Mouse (Mus musculus) stomach, embryonic 14.5 days (tissue): ENCODE data around the gene Gm11213. TPM values are rescaled to one million over a fixed set of nuclear protein-coding genes. Genes with fewer than 3 reads are reported as not detected.

Source experiments
- ATAC-seq: fragments of 200-750 bp; cut with Nextera tagmentation; 2 replicates; pipeline ENCODE4 v1.8.0; 2017; ENCODE audit warnings: low read depth, moderate TSS enrichment; ENCODE audit not compliant: insufficient number of reproducible peaks, insufficient read depth, low FRiP score
- H3K27ac ChIP-seq: fragments of 300-500 bp; sonication (generic); 2 replicates; pipeline ENCODE4 v1.5.1; 2014; ENCODE audit warnings: mild to moderate bottlenecking, low read length, moderate library complexity, mixed read lengths
- H3K27me3 ChIP-seq: fragments of 300-500 bp; sonication (generic); 2 replicates; pipeline ENCODE4 v1.6.1; 2014; ENCODE audit warnings: low read length, control low read depth, mixed read lengths; ENCODE audit not compliant: control insufficient read depth, insufficient read depth
- H3K36me3 ChIP-seq: fragments of 300-500 bp; sonication (generic); 2 replicates; pipeline ENCODE4 v1.6.1; 2014; ENCODE audit warnings: mild to moderate bottlenecking, control low read depth, low read length, moderate library complexity, mixed read lengths; ENCODE audit not compliant: control insufficient read depth, insufficient read depth
- H3K4me1 ChIP-seq: fragments of 300-500 bp; sonication (generic); 2 replicates; pipeline ENCODE4 v1.6.1; 2014; ENCODE audit warnings: low read length, control low read depth, mixed read lengths; ENCODE audit not compliant: control insufficient read depth, insufficient read depth
- H3K4me2 ChIP-seq: fragments of 300-500 bp; sonication (generic); replicated peaks from 2 replicates; pipeline ENCODE4 v1.6.1; 2014; ENCODE audit warnings: low read depth, low read length, control low read depth
- H3K4me3 ChIP-seq: fragments of 300-500 bp; sonication (generic); 2 replicates; pipeline ENCODE4 v1.5.1; 2014; ENCODE audit warnings: low read depth, low read length, control low read depth
- H3K9ac ChIP-seq: fragments of 300-500 bp; sonication (generic); replicated peaks from 2 replicates; pipeline ENCODE4 v1.6.1; 2014; ENCODE audit warnings: low read depth, mild to moderate bottlenecking, control low read depth, low read length, moderate library complexity, mixed read lengths
- H3K9me3 ChIP-seq: fragments of 300-500 bp; sonication (generic); 2 replicates; pipeline ENCODE4 v1.6.1; 2016; ENCODE audit warnings: low read depth, low read length, control low read depth; ENCODE audit not compliant: control insufficient read depth
- WGBS: fragments of 180-500 bp; shearing (Covaris S2); extraction: QIAGEN DNeasy Blood & Tissue Kit; methylation state at CpG from one replicate; pipeline ENCODE4 v1.1.7; 2014; 5-methylcytosine and 5-hydroxymethylcytosine counted together
- polyA plus RNA-seq: library from polyadenylated mRNA; unstranded; fragments of >200 nt; fragmentation: Nextera tagmentation; extraction: Ambion mirVana; gene quantifications from 2 replicates; pipeline ENCODE4 v1.2.1, GENCODE M21; 2014

Gm11213 gene
- polyA plus RNA-seq, 1 experiment from 2014 or later = not detected

DNA sequence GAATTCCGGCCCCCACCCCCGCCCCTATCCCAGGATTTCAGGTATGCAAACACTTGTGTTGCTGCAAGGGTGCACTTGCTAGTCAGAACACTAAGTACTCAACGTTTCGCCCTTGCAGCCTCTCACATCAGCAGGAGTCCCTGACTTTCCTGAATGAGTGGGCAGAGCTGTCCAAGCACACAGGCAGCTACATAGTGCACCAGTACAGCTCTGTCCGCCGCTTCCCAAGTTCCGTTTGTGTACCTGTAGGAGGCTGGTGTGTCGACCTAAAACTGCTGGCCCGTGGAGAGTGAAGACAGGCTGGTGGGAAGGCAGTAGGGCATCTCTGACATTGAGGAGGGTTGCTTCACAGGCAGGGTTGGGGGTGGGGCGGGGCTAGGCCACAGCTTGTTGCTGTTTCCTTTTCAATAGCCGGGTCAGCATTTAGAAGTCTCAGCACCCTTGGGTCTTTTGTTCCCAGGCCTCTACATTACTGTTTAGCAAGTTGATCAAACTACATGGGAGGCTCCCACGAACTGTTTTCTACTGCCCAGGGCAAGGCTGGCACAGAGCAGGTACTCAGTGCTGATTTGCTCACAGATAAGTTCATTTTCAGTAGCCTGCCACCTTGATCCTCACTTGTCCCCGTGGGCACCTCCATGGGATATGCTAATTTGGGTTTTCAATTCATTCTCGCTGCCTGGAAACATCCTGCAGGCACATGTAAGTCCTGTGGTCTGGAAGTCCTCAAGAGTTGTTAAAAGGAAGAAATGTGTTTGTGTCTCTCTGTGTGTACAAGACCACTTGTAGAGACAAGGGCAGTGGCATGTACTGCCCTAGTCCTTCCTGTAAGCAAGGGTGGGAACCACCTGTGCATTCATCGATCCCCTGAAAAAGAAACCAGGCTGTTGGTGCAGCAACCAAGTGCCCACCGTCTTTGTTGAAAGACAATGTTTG lies 47.7 kb downstream of the Gm11213 start:
- 35% methylated on average over 16 of the region's 16 CpGs for WGBS
- Histone ChIP-seq H3K4me1 (peaks cover 37% of the 10 kb centered on the region), H3K4me3 (no peak overlapping the region), H3K9me3 (no peaks in the 10 kb centered on the region), H3K4me2 (peak overlapping the region; percentile 80; the same call in 1 of the 2 replicates), H3K36me3 (peaks cover 2% of the 10 kb centered on the region; the same call in 1 of the 2 replicates), H3K27me3 (no peaks in the 10 kb centered on the region), H3K9ac (no peak overlapping the region), H3K27ac (no peak overlapping the region)
- ATAC-seq = no peak

DNA sequence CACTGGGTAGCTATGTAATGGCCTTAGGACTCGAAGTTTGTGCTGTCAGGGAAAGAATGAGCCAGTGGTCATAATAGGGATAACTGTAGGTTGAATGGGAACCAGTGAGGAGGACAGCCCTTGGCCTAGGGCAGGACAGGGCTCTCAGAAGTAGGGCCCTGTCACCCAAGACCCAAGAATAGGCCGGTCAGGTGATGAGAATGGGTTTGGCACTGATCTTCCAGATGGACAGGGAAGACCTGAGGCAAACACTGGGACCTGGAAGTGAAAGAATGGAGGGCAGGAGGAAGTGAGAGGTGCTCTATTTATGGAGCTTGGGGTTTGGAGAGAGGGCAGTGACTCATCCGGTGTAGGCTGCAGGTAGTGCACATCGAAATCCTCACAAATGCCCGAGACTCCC lies 48.4 kb downstream of the Gm11213 start:
- no peak for ATAC-seq
- Histone ChIP-seq H3K27ac (no peak overlapping the region), H3K4me1 (peaks cover 33% of the 10 kb centered on the region), H3K4me2 (no peak overlapping the region), H3K36me3 (peaks cover 9% of the 10 kb centered on the region), H3K27me3 (no peaks in the 10 kb centered on the region), H3K4me3 (no peak overlapping the region), H3K9me3 (no peaks in the 10 kb centered on the region), H3K9ac (no peak overlapping the region)
- 59% methylated on average over 5 of the region's 5 CpGs for WGBS

DNA sequence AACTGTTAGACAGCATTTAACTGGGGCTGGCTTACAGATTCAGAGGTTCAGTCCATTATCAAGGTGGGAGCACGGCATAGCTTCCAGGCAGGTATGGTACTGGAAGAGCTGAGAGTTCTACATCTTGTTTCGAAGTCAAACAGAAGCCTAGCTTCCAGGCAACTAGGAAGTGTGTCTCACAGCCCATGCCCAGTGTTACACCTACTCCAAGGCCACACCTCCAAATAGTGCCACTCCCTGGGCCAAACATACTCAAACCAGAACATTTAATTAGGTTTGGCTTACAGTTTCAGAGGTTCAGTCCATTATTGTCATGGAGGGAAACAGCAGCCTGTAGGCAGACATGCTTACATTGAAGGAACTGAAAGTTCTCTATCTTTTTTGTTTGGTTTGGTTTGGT lies 50.0 kb downstream of the Gm11213 start:
- no peaks in the 10 kb centered on the region for H3K27me3 ChIP-seq
- H3K4me2 ChIP-seq = no peak overlapping the region
- 79% methylated on average over 2 of the region's 2 CpGs for WGBS
- no peak overlapping the region for H3K9ac ChIP-seq
- ATAC-seq = no peak
- no peaks in the 10 kb centered on the region for H3K9me3 ChIP-seq
- no peak overlapping the region for H3K4me3 ChIP-seq
- peaks cover 21% of the 10 kb centered on the region for H3K36me3 ChIP-seq
- no peak overlapping the region for H3K27ac ChIP-seq
- H3K4me1 ChIP-seq = peaks cover 19% of the 10 kb centered on the region; the same call in 1 of the 2 replicates

GRCm38 (mm10) chr4:63554616-63555015 lies 50.4 kb downstream of the Gm11213 start:
- no peak overlapping the region for H3K4me3 ChIP-seq
- no peak overlapping the region for H3K4me2 ChIP-seq
- 42% methylated on average over 3 of the region's 3 CpGs for WGBS
- no peak overlapping the region for H3K9ac ChIP-seq
- 0 out of 2 replicates have a peak, but pooled peaks cover 14% of the 10 kb centered on the region for H3K4me1 ChIP-seq
- no peak for ATAC-seq
- H3K9me3 ChIP-seq = no peaks in the 10 kb centered on the region
- peaks cover 22% of the 10 kb centered on the region for H3K36me3 ChIP-seq
- no peak overlapping the region for H3K27ac ChIP-seq
- H3K27me3 ChIP-seq = no peaks in the 10 kb centered on the region

DNA sequence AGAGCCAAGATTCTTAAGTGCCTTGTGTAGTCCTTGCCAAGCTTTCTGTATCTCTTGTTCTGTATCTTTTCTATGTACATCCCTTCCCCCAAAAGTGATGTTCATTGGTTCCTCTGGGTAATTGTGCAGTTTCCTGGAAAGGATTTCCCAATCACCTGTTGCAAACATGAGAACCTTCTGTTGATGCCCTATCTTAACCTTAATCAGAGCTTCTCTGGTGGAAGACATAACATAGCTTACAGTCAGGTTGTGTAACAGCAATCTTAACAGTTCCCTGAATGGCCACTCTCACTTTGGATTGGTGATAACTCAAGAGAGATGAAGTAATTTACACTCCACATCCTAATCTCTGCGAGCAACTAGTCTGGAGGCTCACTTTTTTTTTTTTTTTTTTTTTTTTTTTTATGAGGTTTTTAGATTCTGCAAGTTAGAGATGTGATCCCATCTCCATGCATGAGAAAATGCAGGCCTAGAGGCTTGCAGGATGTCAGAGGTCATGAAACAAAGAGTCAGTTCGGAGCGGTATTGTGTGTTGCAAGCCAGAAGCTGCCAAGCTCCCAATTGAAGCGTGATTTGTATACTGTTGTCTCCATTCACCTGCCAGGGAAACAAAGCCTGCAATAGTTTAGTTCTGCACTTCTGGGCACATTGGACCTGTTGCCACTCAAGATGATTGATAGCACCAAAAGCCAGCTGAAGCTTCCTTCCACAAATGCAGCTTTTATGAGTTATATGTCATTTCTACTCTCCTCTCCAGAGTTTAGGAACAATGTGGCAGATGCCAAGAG lies 51.1 kb downstream of the Gm11213 start:
- Histone ChIP-seq H3K36me3 (peaks cover 28% of the 10 kb centered on the region), H3K27ac (no peak overlapping the region), H3K4me3 (no peak overlapping the region), H3K4me2 (no peak overlapping the region), H3K27me3 (no peaks in the 10 kb centered on the region), H3K4me1 (0 out of 2 replicates have a peak, but pooled peaks cover 9% of the 10 kb centered on the region), H3K9ac (no peak overlapping the region), H3K9me3 (no peaks in the 10 kb centered on the region)
- no peak for ATAC-seq
- WGBS = 64% methylated on average over 4 of the region's 4 CpGs

DNA sequence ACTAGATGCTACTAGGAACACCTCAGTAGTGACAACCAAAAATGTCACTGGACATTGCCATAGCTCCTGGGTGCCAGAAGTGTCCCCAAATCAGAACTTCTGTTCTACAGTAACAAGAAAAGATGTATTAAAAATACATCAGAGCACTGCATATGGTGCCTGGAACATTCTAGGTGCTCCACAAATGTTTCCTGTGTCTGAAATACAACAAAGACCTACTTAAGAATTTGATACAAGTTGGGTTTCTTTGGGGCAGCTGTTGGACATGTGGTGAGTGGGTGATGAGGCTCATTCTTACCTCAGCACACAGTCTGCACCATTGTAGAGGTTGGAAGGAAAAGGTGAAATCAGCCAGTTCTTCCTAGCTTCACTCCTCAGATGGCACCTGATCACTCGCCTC lies 52.2 kb downstream of the Gm11213 start:
- Histone ChIP-seq H3K27me3 (no peaks in the 10 kb centered on the region), H3K36me3 (peaks cover 34% of the 10 kb centered on the region), H3K27ac (no peak overlapping the region), H3K4me3 (no peak overlapping the region), H3K9me3 (no peaks in the 10 kb centered on the region), H3K4me2 (no peak overlapping the region), H3K4me1 (0 out of 2 replicates have a peak, but pooled peaks cover 5% of the 10 kb centered on the region), H3K9ac (no peak overlapping the region)
- 92% methylated on average over 1 of the region's 1 CpGs for WGBS
- ATAC-seq = no peak

DNA sequence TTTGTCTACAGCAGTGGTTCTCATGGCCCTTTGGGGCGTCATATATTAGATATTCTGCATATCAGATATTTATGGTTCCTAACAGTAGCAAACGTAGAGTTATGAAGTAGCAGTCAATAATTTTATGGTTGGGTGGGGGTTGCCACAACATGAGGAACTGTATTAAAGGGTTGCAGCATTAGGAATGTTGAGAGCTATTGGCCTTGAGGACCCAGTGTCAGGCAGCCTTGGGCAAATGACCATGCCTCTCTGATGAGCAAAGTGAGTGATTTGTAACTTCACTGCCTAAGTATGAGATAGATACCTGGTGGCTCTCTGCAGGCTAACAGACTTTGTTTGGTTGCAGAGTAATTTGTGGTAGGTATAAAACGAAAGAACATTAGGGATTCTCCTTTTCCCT lies 54.2 kb downstream of the Gm11213 start:
- Histone ChIP-seq H3K4me2 (no peak overlapping the region), H3K27ac (no peak overlapping the region), H3K9me3 (no peaks in the 10 kb centered on the region), H3K4me3 (no peak overlapping the region), H3K9ac (no peak overlapping the region), H3K27me3 (no peaks in the 10 kb centered on the region), H3K4me1 (peaks cover 8% of the 10 kb centered on the region; the same call in 1 of the 2 replicates), H3K36me3 (peaks cover 34% of the 10 kb centered on the region)
- no peak for ATAC-seq
- 93% methylated on average over 3 of the region's 3 CpGs for WGBS

GRCm38 (mm10) chr4:63548491-63548890 lies 56.6 kb downstream of the Gm11213 start:
- Histone ChIP-seq H3K9ac (no peak overlapping the region), H3K4me2 (no peak overlapping the region), H3K27ac (no peak overlapping the region), H3K4me3 (no peak overlapping the region), H3K9me3 (no peaks in the 10 kb centered on the region), H3K36me3 (peaks cover 34% of the 10 kb centered on the region), H3K4me1 (peaks cover 20% of the 10 kb centered on the region; the same call in 1 of the 2 replicates), H3K27me3 (no peaks in the 10 kb centered on the region)
- no peak for ATAC-seq
- 87% methylated on average over 3 of the region's 3 CpGs for WGBS
